Mouse (Mus musculus) embryonic facial prominence, embryonic 10.5 days (tissue): Measurements from ENCODE around the gene Mmp9. TPM values are rescaled to one million over a fixed set of nuclear protein-coding genes. Genes with fewer than 3 reads are reported as not detected.

Source experiments
- DNase-seq: peaks from one replicate; pipeline ENCODE4 v3.0.0-alpha.2; 2017; ENCODE audit warnings: low spot score
- H3K27ac ChIP-seq: fragments of 300-500 bp; sonication (generic); replicated peaks from 2 replicates; pipeline ENCODE4 v1.5.1; 2016; ENCODE audit warnings: mild to moderate bottlenecking
- H3K27me3 ChIP-seq: fragments of 300-500 bp; sonication (generic); replicated peaks from 2 replicates; pipeline ENCODE4 v1.6.1; 2016; ENCODE audit warnings: low read depth, mild to moderate bottlenecking; ENCODE audit not compliant: poor library complexity, severe bottlenecking
- H3K36me3 ChIP-seq: fragments of 300-500 bp; sonication (generic); replicated peaks from 2 replicates; pipeline ENCODE4 v1.6.1; 2016; ENCODE audit warnings: mild to moderate bottlenecking, moderate library complexity
- H3K4me1 ChIP-seq: fragments of 300-500 bp; sonication (generic); 2 replicates; pipeline ENCODE4 v1.6.1; 2016
- H3K4me3 ChIP-seq: fragments of 300-500 bp; sonication (generic); 2 replicates; pipeline ENCODE4 v1.5.1; 2016; ENCODE audit warnings: mild to moderate bottlenecking, moderate library complexity
- H3K9me3 ChIP-seq: fragments of 300-500 bp; sonication (generic); 2 replicates; pipeline ENCODE4 v1.6.1; 2016; ENCODE audit warnings: mild to moderate bottlenecking
- WGBS: fragments of 180-500 bp; shearing (Covaris S2); methylation state at CpG from one replicate; pipeline ENCODE4 v1.1.7; 2016; 5-methylcytosine and 5-hydroxymethylcytosine counted together
- polyA plus RNA-seq: library from polyadenylated mRNA; unstranded; fragments of >200 nt; fragmentation: Nextera tagmentation; extraction: Ambion mirVana; gene quantifications from 2 replicates; pipeline ENCODE4 v1.2.1, GENCODE M21; 2016

The Mmp9 gene
- polyA plus RNA-seq, 1 experiment from 2014 or later, result 0.77 TPM

DNA sequence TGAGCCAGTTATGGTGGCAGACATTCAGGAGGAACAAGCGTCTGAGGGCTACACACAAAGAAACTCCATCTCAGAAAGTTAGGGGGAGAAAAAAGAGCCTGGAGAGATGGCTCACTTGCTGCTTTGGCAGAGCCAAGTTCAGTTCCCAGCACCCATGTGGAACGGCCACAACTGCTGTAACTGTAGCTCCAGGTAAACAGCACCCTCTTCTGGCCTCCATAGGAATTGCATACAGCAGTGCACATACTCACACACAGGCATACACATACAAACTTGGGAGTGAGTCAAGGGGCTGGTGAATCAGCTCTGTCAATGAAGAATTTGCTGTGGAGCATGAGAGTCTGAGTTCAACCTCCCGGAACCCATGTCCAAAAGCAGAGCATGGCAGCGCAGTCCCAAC, 34.5 kb upstream of the Mmp9 start:
- Histone ChIP-seq H3K9me3 (peaks cover 9% of the 10 kb centered on the region; the same call in 1 of the 2 replicates), H3K4me3 (no peak overlapping the region), H3K27ac (no peak overlapping the region), H3K36me3 (peaks cover 88% of the 10 kb centered on the region), H3K4me1 (peaks cover 21% of the 10 kb centered on the region), H3K27me3 (no peaks in the 10 kb centered on the region)
- no peak for DNase-seq
- 98% methylated on average over 4 of the region's 4 CpGs for WGBS

DNA sequence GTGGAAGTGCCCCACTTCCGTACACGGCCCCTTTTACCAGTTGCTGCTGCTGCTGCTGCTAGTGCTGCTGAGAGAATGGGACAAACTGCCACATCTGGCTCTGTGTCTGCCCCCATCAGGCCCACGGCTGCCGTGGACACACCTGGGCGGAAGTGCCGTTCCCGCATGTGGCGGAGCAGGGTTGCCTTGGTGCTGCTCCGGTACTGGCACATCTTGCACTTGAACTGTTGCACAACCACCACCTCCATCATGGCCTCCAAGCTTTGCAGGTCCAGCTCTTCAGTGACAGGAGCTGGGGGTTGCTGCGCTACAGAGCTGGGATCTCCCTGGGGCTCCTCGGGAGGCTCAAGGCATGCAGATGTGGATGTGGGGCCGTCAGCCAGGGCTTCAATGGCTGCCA, 33.1 kb upstream of the Mmp9 start:
- Histone ChIP-seq H3K9me3 (peaks cover 9% of the 10 kb centered on the region; the same call in 1 of the 2 replicates), H3K36me3 (peaks cover 73% of the 10 kb centered on the region), H3K27ac (no peak overlapping the region), H3K4me3 (no peak overlapping the region), H3K27me3 (no peaks in the 10 kb centered on the region), H3K4me1 (peaks cover 28% of the 10 kb centered on the region)
- DNase-seq, result no peak
- 95% methylated on average over 12 of the region's 12 CpGs for WGBS

DNA sequence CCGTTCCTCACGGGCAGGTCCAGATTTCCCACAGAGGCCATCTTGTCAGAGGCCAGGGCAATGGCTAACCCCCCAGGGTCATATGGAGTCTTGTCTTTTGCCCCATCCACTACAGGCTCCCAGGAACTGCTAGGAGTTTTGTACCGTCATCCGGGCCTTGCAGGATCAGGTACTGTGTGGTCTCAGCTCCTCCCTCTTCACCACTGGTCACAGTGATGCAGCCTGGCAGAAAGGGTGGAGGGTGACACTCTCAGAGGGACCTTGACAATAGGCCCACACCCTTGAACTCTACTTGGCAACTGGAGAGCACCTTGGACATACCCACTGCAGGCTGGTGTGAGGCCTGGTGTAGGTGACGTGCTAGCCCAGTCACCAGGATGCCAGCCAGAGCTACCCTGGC, 32.6 kb upstream of the Mmp9 start:
- H3K9me3 ChIP-seq, result peaks cover 9% of the 10 kb centered on the region; the same call in 1 of the 2 replicates
- H3K27ac ChIP-seq, result no peak overlapping the region
- no peaks in the 10 kb centered on the region for H3K27me3 ChIP-seq
- 96% methylated on average over 5 of the region's 5 CpGs for WGBS
- DNase-seq, result no peak
- no peak overlapping the region for H3K4me3 ChIP-seq
- H3K36me3 ChIP-seq, result peaks cover 68% of the 10 kb centered on the region
- peaks cover 29% of the 10 kb centered on the region for H3K4me1 ChIP-seq

DNA sequence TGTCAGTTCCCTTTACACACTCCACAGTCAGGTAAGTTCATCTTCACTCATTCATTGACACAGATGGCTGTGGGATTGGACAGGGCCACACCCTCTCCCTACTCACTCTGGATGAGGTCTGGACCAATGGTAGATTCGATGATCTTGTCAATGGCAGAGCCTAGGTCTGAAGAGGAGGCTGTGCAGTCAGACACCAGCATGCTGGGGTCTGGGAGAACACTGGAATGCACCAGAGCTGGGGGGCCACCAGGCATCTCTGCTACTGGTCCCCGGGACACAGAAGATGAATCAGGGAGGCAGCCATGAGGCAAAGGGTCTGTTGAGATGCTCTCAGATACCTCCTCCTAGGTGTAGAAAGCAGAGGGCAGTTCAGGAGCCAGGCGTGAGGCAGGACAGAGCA, 31.5 kb upstream of the Mmp9 start:
- DNase-seq, result no peak
- peak overlapping the region; percentile 76 for H3K4me3 ChIP-seq
- H3K9me3 ChIP-seq, result peaks cover 9% of the 10 kb centered on the region; the same call in 1 of the 2 replicates
- H3K4me1 ChIP-seq, result peaks cover 34% of the 10 kb centered on the region
- peaks cover 66% of the 10 kb centered on the region for H3K36me3 ChIP-seq
- H3K27ac ChIP-seq, result 0 out of 2 replicates have a peak overlapping the region, but pooled peaks have one; percentile 44
- H3K27me3 ChIP-seq, result no peaks in the 10 kb centered on the region
- 92% methylated on average over 3 of the region's 3 CpGs for WGBS

DNA sequence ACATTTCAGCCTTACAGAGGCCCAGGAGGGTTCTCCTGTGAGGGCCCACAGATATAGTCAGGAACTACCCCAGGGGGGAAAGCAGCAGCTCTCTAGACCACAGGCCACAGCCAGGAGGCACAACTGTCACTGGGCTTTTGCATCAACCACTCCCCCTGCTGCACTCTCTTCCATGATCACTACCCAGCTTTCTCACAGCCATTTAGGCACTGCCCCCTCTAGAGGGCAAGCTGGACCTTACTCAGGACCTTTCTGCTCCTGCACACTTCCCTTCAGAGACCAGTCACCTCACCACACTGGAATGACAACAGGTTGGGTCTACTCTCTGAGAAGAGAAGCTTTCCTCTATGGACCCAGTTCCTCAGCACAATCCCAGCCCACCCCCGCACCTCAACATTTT, 31.0 kb upstream of the Mmp9 start:
- H3K4me1 ChIP-seq, result peaks cover 34% of the 10 kb centered on the region
- peaks cover 9% of the 10 kb centered on the region; the same call in 1 of the 2 replicates for H3K9me3 ChIP-seq
- H3K36me3 ChIP-seq, result peaks cover 64% of the 10 kb centered on the region
- 85% methylated on average over 1 of the region's 1 CpGs for WGBS
- DNase-seq, result peak; percentile 42
- H3K4me3 ChIP-seq, result peak overlapping the region; percentile 76
- H3K27me3 ChIP-seq, result no peaks in the 10 kb centered on the region
- H3K27ac ChIP-seq, result 0 out of 2 replicates have a peak overlapping the region, but pooled peaks have one; percentile 44

DNA sequence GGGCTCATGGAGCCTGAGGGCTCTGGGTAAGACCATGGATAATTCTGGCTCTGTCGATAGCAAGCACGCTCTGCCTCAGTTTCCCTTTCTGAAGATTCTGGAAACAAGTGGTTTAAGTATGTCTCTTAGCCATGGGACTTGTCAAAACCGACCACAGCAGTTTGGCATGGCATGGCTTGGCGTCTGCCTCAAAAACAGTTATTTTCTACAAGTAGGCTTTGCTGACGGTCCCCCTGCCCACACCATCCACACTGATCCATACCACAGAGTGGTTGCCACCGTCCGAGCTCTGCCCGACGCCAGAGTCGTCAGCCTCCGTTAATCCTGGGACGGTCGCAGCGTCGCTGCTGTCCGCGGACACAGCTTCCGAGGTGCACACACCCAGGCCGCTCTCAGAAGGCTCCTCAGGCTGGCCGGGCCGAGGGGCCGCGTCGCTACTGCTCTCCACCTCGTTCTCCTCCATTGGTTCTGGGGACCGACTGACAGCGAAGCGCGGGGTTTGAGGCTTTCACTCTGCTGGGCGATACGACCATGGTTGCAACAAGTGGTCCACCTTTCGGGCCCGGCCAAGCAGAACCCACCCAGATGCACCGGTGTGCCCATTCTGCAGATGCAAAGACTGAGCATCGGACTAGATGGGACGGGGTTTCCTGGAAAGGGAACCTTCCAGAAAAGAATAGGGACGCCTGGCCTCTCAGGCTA, 30.1 kb upstream of the Mmp9 start:
- Histone ChIP-seq H3K9me3 (peaks cover 9% of the 10 kb centered on the region; the same call in 1 of the 2 replicates), H3K36me3 (peaks cover 54% of the 10 kb centered on the region), H3K4me3 (peak overlapping the region; percentile 76), H3K4me1 (peaks cover 34% of the 10 kb centered on the region), H3K27ac (peak overlapping the region; percentile 100), H3K27me3 (no peaks in the 10 kb centered on the region)
- WGBS, result 6% methylated on average over 37 of the region's 37 CpGs
- no peak for DNase-seq

DNA sequence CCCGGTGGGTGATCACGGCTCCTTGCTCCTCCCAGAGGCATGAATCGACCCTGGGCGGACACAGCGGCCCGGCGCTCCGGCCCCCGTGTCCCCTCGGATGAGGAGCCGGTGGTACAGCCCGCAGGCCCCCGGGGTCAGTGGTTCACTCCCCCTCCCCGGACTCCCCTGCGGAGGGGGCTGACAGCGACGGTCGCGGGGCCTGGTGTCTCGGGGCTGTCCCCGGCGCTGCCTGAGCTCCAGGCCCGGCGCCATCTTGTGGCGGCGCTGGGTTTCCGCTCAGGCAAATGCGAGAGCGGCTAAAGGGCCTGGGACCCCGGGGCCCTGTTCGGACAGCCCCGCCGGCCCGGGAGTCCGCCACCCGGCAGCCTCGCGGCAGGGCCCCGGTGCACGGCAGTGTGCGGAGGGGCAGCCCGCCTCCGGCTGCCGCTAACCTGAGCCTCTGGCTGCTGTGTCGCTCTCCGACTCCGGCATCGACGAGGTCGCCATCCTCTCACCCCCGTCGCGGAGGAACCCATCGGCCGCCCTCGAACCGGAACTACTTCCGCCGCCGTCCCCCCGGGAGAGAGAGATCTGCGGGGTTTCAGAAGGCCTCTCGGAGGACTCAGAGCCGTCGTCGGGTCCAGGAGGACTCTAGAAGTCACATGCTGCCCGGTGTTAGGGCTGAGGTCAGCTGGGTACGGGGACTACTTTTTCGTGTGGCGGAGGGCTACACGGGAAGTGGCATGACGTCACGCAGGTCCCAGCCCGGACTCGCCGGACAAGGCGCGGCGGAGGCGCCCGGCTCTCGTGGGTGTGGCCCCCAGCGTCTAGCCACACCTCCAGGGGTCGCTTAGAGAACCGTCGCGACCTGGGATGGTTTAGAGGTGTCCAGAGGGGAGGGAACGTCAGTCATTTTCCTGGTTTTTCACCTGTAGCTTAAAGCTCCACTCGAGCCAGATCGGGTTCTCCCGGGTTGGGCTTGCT, 29.2 kb upstream of the Mmp9 start, which contains the start of gene Zfp335:
TSS of gene Zfp335 (minus strand) at position 672 of the 963 bp plus-strand sequence.
- under 1% methylated on average over 91 of the region's 91 CpGs for WGBS
- DNase-seq, result peak; percentile 97
- H3K27ac ChIP-seq, result peak within 1 kb of the TSS; percentile 100
- H3K9me3 ChIP-seq, result peaks cover 3% of the 10 kb centered on the region; the same call in 1 of the 2 replicates
- peaks cover 34% of the 10 kb centered on the region for H3K4me1 ChIP-seq
- peak within 1 kb of the TSS; percentile 76 for H3K4me3 ChIP-seq
- H3K36me3 ChIP-seq, result peaks cover 49% of the 10 kb centered on the region
- no peaks in the 10 kb centered on the region for H3K27me3 ChIP-seq

DNA sequence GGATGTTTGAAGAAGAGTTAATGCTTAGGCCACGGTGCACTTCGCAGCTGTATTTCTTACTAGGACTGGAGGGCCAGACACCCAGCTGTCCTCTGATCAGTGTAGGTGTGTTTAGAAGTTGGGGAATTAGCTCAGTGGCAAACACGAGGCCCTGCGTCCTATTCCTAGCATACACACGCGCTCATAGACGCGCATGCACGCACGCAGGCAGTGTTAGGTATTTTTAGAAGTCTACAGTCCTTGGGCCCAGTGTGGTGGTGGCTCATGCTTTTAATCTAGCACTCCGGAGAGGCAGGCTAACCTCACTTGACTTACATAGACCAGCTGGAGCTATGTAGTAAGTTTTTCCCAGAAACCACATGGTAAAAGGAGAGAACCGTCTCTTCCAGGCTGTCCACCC, 28.4 kb upstream of the Mmp9 start:
- DNase-seq, result no peak
- peaks cover 41% of the 10 kb centered on the region for H3K36me3 ChIP-seq
- peak overlapping the region; percentile 100 for H3K27ac ChIP-seq
- H3K4me1 ChIP-seq, result peaks cover 34% of the 10 kb centered on the region
- WGBS, result 25% methylated on average over 12 of the region's 12 CpGs
- H3K27me3 ChIP-seq, result no peaks in the 10 kb centered on the region
- peak overlapping the region; percentile 76 for H3K4me3 ChIP-seq
- no peaks in the 10 kb centered on the region for H3K9me3 ChIP-seq

DNA sequence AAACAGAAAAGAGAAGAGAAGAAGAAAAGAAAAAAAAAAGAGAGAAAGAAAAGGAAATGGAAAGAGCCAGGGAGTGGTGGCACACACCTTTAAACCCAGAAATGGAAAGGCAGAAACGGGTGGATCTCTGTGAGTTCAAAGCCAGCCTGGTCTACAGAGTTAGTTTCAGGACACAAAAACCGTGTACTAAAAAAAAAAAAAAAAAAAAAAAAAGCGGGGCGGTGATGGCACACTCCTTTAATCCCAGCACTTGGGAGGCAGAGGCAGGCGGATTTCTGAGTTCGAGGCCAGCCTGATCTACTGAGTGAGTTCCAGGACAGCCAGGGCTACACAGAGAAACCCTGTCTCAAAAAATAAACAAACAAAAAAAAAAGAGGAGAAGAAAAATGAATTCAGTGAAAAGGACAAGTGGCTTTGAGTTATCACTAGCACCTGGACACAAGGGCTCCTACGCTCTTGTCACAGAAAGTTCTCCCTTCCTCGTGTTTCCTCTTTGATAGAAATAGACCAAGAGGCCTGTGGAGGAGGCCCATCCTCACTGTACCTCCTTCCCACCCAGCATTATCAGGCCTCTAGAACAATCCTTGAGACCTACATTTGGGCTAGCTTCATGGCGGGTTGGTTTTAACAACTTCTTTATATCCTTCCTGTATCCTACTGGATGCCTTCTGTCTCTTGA, 27.7 kb upstream of the Mmp9 start:
- 89% methylated on average over 9 of the region's 9 CpGs for WGBS

DNA sequence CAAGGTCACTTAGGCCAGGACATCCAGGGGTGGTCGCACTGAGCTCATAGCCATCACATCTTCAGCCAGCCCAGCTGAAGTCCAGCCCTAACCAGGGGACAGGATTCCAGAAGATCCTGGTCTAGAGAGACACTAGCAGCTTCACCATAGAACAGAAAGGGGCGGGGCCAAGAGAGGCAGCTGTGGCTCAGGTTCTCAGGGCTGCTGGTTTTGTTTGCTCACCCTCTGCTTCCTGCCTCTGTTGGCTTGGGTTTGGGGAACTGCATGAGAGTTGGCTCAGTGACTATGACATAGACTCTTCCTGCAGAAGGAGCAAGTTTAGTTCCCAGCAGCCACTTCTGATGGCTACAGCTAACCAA, 27.2 kb upstream of the Mmp9 start:
- peaks cover 41% of the 10 kb centered on the region for H3K4me1 ChIP-seq
- 84% methylated on average over 2 of the region's 2 CpGs for WGBS
- H3K27ac ChIP-seq, result no peak overlapping the region
- H3K36me3 ChIP-seq, result peaks cover 33% of the 10 kb centered on the region
- DNase-seq, result no peak
- no peaks in the 10 kb centered on the region for H3K9me3 ChIP-seq
- H3K4me3 ChIP-seq, result no peak overlapping the region
- H3K27me3 ChIP-seq, result no peaks in the 10 kb centered on the region

More for the DNA sequence above, 27.7 kb upstream of the Mmp9 start:
- no peaks in the 10 kb centered on the region for H3K27me3 ChIP-seq
- peaks cover 38% of the 10 kb centered on the region for H3K4me1 ChIP-seq
- peaks cover 34% of the 10 kb centered on the region for H3K36me3 ChIP-seq
- no peak overlapping the region for H3K27ac ChIP-seq
- H3K4me3 ChIP-seq, result peak overlapping the region; percentile 76
- H3K9me3 ChIP-seq, result no peaks in the 10 kb centered on the region
- DNase-seq, result no peak

DNA sequence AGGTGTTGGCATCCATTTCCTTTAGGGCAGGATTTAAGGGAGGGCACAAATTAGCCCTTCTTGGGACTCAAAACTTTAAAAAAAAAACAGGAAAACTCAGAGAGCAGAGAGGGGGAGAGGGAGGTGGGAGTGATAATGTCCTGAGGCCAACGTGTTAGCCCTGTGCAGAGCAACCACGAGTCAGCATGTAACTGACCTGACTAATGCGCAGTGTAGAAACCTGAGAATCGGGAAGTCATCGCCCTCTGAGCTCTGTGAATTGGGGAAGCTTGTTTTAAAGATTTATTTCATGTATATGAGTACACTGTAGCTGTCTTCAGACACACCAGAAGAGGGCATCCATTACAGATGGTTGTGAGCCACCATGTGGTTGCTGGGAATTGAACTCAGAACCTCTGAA, 23.8 kb upstream of the Mmp9 start:
- 80% methylated on average over 5 of the region's 5 CpGs for WGBS
- Histone ChIP-seq H3K27ac (no peak overlapping the region), H3K4me3 (no peak overlapping the region), H3K27me3 (no peaks in the 10 kb centered on the region), H3K4me1 (peaks cover 22% of the 10 kb centered on the region), H3K36me3 (peaks cover 39% of the 10 kb centered on the region), H3K9me3 (no peaks in the 10 kb centered on the region)
- no peak for DNase-seq

DNA sequence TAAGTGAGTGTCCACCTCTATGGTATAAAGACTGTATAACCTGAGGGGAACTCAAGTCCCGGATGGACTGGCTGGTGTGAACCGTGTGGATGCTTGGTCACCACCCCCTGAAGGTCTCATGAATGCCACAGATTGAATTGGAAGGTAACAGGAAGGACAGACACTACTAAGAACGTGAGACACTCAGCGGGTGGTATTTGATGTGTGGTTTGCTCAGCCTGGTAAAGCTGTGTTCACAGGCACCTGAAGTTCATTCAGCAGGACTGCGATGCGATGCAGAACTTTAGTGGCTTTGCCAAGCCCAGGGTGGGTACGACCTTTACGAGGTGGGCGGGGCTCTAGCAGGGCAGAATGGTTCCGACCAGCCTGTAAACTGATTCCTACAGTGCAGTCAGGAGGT, 23.2 kb upstream of the Mmp9 start:
- no peak overlapping the region for H3K4me3 ChIP-seq
- no peaks in the 10 kb centered on the region for H3K9me3 ChIP-seq
- no peak overlapping the region for H3K27ac ChIP-seq
- H3K27me3 ChIP-seq, result no peaks in the 10 kb centered on the region
- no peak for DNase-seq
- peaks cover 22% of the 10 kb centered on the region for H3K4me1 ChIP-seq
- H3K36me3 ChIP-seq, result peaks cover 39% of the 10 kb centered on the region
- 71% methylated on average over 10 of the region's 10 CpGs for WGBS
